Mouse (Mus musculus): ENCODE measurements around the gene Acyp1.

Acyp1 gene

DNA sequence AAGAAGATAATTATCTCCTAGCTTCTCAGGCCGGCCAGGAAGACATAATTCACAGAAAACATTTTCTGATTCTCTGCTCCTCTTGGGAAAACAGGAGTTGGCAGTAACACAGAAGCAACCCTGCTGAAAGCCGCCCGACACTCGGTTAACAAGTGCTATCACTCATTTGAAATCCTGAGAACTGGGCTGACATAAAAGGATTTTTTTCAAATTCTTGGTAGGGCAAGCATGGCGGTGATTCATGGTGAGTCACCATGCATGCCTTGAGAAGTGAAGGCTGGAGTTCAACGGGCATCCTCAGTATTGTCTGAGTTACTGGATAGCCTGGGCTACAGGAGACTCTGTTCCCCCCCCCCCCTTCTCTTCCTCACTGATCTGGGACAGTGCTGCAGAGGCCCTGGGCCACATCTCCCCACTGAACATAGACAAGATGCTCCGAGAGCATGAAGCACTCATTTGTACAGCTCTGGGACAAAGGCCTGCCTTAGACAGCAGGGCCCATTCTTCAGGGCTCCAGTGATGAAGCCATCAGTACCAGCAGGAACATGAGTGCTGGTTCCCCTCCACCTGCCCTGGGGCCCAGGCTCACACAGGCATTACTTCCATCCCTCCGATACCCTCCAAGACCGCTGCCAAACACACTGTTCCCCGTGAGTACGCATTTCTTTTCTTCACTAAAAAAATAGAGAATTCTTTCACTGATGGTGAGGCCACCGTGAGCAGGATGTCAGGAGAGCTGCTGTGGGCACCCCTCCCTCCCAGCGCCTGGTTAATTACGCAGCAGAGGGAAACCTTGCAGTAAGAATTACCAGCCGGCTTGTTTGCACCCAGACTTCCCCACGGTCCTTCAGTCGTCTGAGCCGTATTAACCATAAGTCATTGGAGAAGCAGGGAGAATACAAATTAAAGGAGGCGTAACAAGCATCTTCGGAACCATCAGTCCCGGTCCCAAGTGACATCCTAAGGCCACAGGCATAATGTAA lies 54.6 kb downstream of the Acyp1 start:
- DNase-seq (ENCODE audit: low spot score), result peak; percentile 27

DNA sequence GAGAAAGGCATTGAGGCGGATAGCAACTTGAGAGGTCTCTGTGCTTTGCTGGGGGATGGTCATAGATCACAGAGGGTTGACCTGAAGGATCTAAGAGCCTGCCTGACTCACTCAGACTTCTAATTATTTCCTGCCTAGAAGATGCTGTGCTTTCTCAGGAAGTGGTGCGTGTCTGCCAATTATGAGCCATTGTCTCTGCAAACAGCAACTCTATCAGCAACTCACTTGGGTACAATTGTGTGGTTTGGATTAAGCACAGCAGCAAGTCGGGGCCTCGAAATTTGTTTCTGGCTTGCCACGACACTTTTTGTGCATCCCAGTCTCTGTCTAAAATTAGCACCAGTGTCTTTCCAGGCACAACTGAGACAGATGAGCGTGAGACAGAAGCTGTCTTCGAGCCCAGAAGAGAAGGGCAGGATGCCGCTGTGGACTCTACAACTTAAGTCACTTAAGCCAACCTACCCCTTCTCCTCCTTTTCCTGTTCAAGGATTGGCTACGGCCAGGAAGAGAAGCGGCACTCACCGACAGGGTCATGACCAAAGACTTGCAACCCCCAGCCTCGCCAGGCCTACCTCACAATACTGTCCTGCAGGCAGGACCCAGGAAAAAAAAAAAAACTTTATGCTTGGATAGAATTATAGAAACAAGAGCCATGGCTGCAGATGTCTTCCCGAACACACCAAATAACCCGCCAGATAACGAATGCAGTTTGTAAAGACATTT lies 60.2 kb downstream of the Acyp1 start:
- DNase-seq (ENCODE audit: low spot score), result peak; percentile 21

DNA sequence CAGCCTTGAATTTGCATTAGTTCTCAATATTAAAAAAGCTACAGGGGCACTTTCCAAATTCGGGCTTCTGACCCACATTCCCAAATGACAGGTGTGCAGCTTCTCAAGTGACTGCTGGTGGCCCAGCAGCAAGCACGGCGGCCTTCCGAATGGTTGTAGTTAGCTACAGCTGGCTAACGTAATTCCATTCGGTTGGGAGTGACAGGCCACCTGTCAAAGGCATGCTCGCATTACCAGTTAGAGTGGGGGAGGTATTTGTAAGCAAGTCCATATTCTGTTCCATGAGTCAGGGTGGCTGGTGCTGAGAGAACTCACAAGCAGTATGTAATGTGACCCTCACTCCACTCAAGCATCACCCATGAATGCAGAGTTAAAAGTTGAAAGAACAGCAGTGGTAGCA lies 61.0 kb downstream of the Acyp1 start:
- no peak for DNase-seq (ENCODE audit: low spot score)

Data from adipocyte (in vitro differentiated cells).